Mouse (Mus musculus): ENCODE results near the gene Cspg5.

Cspg5 gene

DNA sequence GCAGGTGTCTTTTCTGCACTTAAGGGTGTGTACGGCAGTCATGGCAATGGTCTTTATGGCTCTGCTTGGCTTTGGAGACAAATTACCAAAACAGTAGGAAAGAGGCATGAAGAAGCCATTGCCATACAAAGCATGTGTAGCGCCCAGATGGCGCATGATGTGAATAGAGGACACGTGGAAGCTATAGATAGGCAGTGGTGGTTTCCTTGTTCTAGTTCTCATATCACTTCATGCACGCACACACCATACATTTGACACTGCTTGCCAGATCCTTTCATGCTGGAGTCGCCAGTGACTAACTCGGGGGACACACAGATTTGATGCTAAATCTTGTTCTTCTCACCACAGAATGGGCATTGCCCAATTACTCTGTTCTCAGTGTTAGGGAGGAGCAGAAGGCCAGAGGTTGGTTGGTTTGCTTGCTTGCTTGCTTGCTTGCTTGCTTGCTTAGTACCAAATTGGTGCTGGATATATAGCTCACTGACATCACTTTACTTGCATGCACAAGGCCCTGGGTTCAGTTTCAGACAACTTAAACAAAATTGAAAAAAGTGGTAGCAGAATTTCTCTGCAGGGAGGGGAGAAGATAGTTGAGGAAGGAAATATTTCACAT lies at the start of gene Cspg5:
Gene Cspg5, plus strand, starts transcription at position 563 of the 613 bp plus-strand sequence.
- DNase-seq, result no peak

DNA sequence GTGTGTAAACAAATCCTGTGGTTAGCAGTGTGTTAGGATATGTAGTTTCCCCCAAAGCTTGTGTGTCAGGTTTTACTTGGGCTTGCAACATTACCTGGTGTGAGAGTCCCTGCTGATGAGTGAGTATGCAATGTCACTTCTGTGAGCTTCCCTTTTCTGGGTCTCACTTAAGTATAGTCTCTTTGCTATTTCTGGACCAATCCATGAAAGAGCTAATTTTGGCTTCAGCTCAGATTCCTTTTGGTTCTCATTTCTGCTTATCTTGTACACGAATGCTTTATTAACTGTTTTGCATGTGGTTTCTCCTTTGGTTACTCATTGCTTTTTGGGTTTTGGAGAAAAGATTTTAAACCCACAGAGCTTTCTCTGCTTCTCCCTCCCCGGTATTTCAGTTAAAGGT lies 43.7 kb upstream of the Cspg5 start:
- DNase-seq, result no peak

DNA sequence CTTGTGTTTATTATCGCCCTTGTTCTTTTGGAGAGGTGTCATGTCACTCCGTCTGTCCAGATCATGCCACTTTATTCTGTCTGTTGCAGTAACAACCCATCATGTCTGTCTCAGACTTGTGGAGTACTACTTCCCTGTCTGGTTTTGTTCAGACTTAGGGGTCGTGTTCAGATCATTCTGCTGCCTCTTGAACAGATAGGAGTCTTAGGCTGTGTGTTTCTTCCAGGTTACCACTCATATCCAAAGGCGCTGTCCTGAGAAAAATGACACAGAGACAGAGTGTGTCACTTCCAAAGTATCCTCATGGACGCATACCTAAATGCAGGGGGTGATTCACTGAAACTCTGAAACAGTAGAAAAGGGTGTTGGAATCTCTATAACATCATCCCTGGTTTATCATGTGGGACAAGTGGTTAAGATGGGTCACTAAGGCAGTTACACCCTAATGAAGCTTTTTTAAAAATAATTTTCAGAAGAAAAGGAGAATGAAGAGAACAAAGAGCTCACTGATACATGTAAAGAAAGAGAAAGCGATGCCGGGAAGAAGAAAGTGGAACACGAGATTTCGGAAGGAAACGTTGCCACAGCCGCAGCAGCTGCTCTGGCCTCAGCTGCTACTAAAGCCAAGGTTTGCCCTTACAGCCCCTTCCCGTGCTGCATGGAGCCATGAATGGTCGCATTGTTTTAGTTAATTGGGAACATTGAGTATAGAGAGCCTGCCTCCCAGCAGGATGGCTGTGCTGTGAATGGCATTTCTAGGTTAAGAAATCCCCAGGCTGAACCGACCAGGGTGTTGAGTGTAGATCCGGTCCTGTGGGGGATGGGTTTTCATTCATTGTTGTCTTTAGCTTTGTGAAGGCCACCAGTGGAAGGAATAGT lies 37.8 kb upstream of the Cspg5 start:
- no peak for DNase-seq

- DNase-seq, result no peak
Measured at GRCm38 (mm10) chr9:110206437-110206836, 37.1 kb upstream of the Cspg5 start.

DNA sequence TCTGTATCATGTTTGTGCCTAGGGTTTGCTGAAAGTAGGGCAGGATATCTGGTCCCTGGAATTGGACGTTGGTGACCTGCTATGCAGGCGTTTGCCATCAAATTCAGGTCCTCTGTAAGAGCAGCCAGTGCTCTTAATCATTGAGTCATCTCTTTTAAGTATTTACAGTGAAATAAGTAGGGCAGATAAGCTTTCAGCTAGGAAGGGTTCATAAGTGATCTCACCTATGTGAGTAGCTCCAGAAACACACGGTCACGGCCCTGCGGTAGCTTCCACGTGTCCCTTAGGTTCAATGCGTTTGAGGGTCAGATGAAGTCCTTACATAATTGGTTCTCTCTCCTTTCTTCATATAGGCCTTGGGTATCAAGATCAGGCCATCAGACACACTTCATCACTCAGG lies 35.3 kb upstream of the Cspg5 start:
- DNase-seq, result no peak

DNA sequence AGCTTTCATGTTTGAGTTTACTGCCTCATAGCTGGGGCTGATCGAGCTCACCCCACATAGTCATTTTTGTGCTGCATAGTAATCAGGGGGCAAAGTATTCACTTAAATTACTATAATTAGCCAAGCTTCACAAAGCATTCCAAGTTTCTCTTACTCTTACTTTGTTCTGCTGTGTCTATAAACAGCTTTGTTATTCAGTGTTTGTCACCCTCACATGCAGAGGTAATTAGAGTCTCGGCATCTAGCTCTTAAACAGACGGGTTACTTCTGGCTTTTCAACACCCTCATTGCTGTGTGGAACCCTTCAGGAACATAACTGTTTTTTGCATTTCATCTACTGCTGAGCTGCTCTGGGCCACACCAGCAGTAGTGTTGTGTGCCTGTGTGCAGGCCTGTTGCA lies 34.6 kb upstream of the Cspg5 start:
- no peak for DNase-seq

GRCm38 (mm10) chr9:110224273-110224672 lies 19.3 kb upstream of the Cspg5 start:
- DNase-seq, result no peak

- DNase-seq, result no peak
Measured at GRCm38 (mm10) chr9:110226191-110226590, 17.4 kb upstream of the Cspg5 start.

DNA sequence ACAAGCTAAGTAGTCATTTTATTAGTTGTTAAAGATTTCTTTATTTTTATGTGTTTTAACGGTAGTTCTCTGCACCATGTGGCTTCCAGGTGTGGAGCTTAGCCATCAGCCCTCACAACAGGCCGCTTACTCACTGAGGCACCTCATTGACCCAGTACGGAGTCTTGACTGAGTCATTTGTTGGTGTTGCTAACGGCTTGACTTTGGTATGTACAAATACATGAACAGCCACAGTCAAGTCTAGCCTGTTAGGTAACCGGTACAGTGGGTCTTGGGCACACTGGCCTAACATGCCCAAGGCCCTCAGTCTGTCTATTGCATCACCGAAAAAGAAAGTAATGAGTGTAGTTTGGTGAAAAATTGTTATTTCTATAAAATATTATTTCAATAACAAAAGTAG lies 14.9 kb upstream of the Cspg5 start:
- peak; percentile 14 for DNase-seq

- peak; percentile 21 for DNase-seq
Measured at GRCm38 (mm10) chr9:110229112-110229511, 14.5 kb upstream of the Cspg5 start.

DNA sequence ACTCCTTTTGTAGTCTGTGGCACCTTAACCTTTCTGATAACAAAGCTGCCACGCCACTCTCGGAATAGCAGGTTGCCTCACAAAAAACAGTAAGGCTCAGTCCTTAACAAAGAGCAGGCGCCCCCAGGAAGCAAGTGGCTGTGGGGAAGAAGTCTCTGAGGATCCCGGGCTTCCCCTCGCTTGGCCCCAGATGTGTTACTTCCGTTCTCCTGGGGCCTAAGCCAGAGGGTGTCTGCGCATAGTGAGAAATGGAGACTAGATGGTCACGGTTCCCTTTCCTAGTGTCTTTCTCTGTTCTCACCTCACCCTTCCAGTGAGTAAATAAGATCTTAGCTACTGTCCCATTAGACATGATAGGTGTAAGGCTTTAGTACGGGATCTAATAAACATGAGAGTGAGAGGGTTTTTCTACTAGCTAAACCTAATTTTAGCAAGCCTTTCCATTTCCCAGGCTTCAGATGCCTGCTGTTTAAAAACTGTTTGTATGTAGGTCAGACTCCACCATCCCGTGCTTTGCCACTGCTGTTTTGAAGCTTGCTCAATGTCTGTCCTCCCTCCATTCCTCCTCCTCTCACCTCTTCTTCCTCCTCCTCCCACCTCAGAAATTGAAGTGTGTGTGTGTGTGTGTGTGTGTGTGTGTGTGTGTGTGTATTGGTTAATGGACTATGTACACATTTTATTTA lies 13.9 kb upstream of the Cspg5 start:
- peak; percentile 41 for DNase-seq

- peak; percentile 93 for DNase-seq
Measured at GRCm38 (mm10) chr9:110230395-110231071, 13.1 kb upstream of the Cspg5 start.

DNA sequence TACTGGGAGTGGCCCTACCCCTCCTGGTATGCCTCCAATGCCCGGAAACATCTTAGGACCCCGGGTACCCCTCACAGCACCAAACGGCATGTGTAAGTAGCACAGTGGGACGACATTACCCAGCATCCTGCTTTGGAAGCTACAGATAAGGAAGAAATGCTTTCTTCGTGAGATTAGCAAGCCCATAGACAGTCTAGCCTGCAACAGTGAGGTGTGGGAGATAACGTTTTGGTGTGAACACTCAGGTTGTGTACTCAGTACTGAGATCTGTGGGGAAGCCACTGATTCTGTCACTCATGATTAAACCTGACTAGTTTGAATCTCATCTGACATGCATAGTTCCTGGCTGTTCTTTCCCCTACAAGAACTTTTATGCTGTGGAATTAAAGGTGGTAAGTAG lies 8.6 kb upstream of the Cspg5 start:
- DNase-seq, result no peak

GRCm38 (mm10) chr9:110244567-110244888 lies 945 bp downstream of the Cspg5 start:
- no peak for DNase-seq

DNA sequence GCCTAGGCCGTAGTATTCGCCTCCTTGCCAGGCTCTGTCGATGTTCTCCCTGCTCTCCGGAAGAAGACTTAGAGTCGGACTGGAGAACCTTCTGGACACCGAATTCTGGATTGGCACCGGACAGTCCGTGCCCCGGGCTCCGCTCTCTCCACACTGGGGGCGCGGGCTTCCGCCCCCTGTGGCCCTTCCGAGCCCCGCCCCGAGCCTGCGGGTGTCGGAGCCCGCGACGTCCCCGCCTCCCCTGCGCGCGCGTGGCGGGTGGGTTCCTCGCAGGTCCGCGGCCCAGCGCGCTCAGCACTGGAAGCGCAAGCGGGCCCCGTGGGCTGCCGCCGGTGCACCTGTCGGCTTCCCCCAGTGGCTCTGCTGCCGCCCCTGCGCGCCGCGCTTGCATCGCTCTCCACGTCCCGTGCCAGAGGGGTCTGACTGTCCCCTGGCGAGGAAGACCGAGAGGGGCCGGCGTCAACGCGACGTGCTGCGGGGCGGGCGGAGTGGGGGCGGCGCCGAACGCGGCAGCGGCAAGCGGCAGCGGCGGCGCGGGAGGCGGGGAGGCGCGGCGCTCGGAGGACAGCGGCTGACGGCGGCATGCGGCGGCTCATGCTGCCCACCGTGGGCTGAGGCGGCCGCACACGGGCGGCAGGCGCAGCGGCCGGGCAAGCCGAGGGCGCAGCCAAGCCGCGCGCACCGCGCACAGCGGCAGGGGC lies 1.5 kb downstream of the Cspg5 start:
- peak; percentile 76 for DNase-seq

DNA sequence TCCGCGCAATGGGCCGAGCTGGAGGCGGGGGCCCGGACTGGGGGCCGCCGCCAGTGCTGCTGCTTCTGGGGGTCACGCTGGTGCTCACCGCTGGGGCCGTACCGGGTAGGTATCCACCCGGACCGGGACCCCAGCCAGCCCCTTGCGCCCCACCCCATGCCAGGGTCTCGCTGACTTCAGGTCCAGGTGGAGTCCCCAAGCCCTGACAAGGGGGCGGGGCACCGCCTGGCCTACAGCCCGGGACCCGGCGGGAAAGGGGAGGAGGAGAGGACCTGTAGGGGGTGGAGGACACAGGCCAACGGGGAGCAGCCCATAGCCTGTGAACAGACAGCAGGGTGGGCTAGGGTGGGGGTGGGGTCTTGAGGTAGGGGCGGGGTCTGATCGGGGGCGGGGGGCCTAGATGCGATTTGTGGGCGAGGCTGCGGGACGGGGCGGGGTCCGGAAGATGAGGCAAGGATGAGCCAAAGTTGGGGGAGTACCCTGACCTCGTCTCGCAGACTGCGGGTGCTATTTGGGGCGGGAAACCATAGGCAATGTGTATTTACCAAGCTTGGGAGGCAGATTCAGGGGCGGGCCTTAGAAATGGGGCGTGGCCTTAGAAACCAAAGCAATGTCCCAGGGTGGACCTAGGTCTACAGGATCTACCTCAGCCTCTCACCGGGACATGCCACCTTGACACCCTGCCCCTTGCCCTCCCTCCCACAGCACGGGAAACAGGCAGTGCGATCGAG lies 2.2 kb downstream of the Cspg5 start:
- peak; percentile 86 for DNase-seq

DNA sequence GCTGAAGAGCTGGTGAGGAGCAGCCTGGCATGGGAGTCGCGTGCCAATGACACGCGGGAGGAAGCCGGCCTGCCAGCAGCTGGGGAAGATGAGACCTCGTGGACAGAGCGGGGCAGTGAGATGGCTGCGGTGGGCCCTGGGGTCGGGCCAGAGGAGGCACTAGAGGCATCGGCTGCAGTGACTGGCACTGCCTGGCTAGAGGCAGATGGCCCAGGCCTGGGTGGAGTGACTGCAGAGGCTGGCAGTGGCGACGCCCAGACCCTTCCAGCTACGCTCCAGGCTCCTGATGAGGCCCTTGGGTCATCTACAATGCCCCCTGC lies 2.7 kb downstream of the Cspg5 start:
- no peak for DNase-seq

DNA sequence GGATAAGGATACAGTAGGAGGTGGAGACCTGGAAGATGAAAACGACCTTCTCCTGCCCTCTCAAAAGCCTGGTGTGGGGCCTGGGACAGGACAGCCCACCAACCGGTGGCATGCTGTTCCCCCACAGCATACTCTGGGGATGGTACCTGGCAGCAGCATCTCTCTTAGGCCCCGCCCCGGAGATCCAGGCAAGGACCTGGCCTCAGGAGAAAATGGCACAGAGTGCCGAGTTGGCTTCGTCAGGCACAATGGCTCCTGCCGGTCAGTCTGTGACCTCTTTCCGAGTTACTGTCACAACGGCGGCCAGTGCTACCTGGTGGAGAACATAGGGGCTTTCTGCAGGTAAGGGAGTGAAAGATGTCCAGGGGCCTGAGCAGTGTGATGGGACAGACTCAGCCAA lies 3.5 kb downstream of the Cspg5 start:
- peak; percentile 51 for DNase-seq

- DNase-seq, result no peak
Measured at GRCm38 (mm10) chr9:110248861-110249260, 5.3 kb downstream of the Cspg5 start.

DNA sequence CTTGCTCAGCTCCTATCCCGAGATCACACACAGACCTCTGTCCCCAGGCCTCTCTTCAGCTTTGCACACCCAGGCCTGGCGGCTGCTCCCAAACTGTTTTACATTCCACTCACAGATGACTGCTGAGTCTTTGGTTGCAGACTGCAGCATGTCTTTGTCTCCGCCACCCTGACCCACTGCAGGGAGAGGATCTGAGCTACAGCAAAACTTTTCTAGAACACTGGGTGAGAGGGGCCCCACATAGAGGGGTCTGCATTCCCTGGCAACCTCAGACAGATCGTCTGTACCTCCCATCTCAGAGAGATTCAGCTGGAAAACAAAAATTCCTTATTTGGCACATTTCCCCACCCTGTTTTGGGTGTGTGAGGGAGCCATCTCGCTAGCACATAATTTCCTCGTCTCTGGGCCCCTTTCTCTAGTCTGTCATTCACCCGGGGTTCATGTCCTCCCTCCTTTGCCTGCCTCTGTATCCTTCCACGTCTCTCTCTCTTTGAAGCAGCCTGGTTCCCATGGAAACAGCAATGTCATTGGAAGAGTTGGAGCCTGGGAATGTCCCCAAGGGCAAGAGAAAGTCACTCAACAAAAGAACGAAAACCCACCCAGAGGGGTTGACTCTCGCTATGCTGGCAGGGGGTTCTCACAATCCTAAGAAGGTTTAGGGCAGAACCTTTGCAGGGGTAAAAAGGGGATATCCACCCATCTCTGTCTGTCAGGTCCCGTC lies 6.4 kb downstream of the Cspg5 start:
- peak; percentile 38 for DNase-seq

DNA sequence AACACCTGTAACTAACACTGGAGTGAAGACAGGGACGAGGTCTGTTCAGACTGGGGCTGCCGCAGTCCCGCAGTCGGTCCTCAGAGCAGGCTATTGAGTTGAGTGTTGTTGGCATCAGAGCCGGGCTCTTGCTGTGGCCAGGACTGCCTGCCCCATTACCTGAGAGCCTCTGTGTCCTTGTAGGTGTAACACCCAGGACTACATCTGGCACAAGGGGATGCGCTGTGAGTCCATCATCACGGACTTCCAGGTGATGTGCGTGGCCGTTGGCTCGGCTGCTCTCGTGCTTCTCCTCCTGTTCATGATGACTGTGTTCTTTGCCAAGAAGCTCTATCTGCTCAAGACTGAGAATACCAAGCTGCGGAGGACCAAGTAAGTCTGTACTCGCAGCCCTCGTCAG lies 7.2 kb downstream of the Cspg5 start:
- DNase-seq, result peak; percentile 41

Data from cerebellum, adult 11-12 months (tissue).